Mouse (Mus musculus): ENCODE data around the gene Bola3. TPM values are rescaled to one million over a fixed set of nuclear protein-coding genes. Genes with fewer than 3 reads are reported as not detected.

The Bola3 gene
- polyA plus RNA-seq, 1 experiment from 2014 or later = 117 TPM

DNA sequence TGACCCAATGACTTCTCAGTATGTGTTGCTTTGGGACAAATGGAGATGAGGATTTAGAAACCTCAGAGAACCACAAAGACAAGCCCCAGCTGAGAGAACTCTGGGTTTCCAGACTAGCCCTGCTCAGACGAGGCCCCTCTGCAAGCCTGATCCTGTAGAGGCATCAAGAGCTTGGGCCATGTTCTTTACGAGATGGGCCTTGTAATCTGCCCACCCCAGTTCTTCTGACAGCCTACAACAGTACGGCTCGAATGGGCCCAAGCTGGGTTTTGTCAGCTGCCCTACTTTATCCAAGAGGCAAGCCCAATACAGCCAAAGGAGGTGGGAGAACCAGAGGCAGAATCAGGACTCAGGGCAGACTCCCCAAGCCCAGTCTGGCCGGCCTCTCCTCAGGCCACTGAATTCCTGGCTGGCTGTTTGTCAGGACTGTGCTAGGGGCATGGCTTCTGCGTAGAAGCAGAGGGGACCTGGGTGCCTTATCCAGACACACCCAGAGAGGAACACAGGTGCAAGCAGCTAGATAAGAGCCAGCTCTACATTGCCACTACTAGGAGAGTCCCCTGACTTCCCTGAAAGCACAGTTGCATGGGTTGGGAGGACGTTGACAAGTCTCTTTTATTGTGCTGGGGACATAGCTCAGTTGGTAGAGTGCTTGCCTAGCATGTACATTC lies 2.7 kb downstream of the Bola3 start:
- H3K9ac ChIP-seq (ENCODE audit: low read depth, low read length) = no peak overlapping the region
- 88% methylated on average over 7 of the region's 7 CpGs for WGBS

GRCm38 (mm10) chr6:83352666-83353410 lies 3.9 kb downstream of the Bola3 start:
- H3K4me3 ChIP-seq (ENCODE audit: low read depth, low read length) = no peak overlapping the region
- no peak overlapping the region for H3K27ac ChIP-seq (ENCODE audit: low read depth, low read length)
- no peaks in the 10 kb centered on the region; the same call in 1 of the 2 replicates for H3K4me1 ChIP-seq (replicated peaks; ENCODE audit: control insufficient read depth, insufficient read depth, low read length)
- no peaks in the 10 kb centered on the region for H3K9me3 ChIP-seq (ENCODE audit: control insufficient read depth, low read length)
- DNase-seq (ENCODE audit: low spot score) (no peak), ATAC-seq (ENCODE audit: low FRiP score) (no peak)
- WGBS = 92% methylated on average over 24 of the region's 24 CpGs
- H3K4me2 ChIP-seq (replicated peaks; ENCODE audit: low read depth, low read length) = no peak overlapping the region
- H3K36me3 ChIP-seq (ENCODE audit: control insufficient read depth, insufficient read depth, low read length) = no peaks in the 10 kb centered on the region
- no peaks in the 10 kb centered on the region for H3K27me3 ChIP-seq (ENCODE audit: control insufficient read depth, insufficient read depth, low read length)
- H3K9ac ChIP-seq (ENCODE audit: low read depth, low read length) = no peak overlapping the region

More for the DNA sequence above, 2.7 kb downstream of the Bola3 start:
- H3K9me3 ChIP-seq (ENCODE audit: control insufficient read depth, low read length) = no peaks in the 10 kb centered on the region
- no peak overlapping the region for H3K4me3 ChIP-seq (ENCODE audit: low read depth, low read length)
- H3K36me3 ChIP-seq (ENCODE audit: control insufficient read depth, insufficient read depth, low read length) = no peaks in the 10 kb centered on the region
- ATAC-seq (ENCODE audit: low FRiP score) (no peak), DNase-seq (ENCODE audit: low spot score) (no peak)
- H3K4me2 ChIP-seq (replicated peaks; ENCODE audit: low read depth, low read length) = no peak overlapping the region
- no peaks in the 10 kb centered on the region; the same call in 1 of the 2 replicates for H3K4me1 ChIP-seq (replicated peaks; ENCODE audit: control insufficient read depth, insufficient read depth, low read length)
- H3K27ac ChIP-seq (ENCODE audit: low read depth, low read length) = no peak overlapping the region
- no peaks in the 10 kb centered on the region for H3K27me3 ChIP-seq (ENCODE audit: control insufficient read depth, insufficient read depth, low read length)

- WGBS = 83% methylated on average over 9 of the region's 9 CpGs
- no peak overlapping the region for H3K4me2 ChIP-seq (replicated peaks; ENCODE audit: low read depth, low read length)
- no peaks in the 10 kb centered on the region; the same call in 1 of the 2 replicates for H3K4me1 ChIP-seq (replicated peaks; ENCODE audit: control insufficient read depth, insufficient read depth, low read length)
- H3K9me3 ChIP-seq (ENCODE audit: control insufficient read depth, low read length) = no peaks in the 10 kb centered on the region
- no peak overlapping the region for H3K9ac ChIP-seq (ENCODE audit: low read depth, low read length)
- H3K36me3 ChIP-seq (ENCODE audit: control insufficient read depth, insufficient read depth, low read length) = no peaks in the 10 kb centered on the region
- H3K27ac ChIP-seq (ENCODE audit: low read depth, low read length) = no peak overlapping the region
- no peaks in the 10 kb centered on the region for H3K27me3 ChIP-seq (ENCODE audit: control insufficient read depth, insufficient read depth, low read length)
- ATAC-seq (ENCODE audit: low FRiP score) (no peak), DNase-seq (ENCODE audit: low spot score) (no peak)
- H3K4me3 ChIP-seq (ENCODE audit: low read depth, low read length) = no peak overlapping the region
Observed at GRCm38 (mm10) chr6:83354856-83355781, 6.2 kb downstream of the Bola3 start.

DNA sequence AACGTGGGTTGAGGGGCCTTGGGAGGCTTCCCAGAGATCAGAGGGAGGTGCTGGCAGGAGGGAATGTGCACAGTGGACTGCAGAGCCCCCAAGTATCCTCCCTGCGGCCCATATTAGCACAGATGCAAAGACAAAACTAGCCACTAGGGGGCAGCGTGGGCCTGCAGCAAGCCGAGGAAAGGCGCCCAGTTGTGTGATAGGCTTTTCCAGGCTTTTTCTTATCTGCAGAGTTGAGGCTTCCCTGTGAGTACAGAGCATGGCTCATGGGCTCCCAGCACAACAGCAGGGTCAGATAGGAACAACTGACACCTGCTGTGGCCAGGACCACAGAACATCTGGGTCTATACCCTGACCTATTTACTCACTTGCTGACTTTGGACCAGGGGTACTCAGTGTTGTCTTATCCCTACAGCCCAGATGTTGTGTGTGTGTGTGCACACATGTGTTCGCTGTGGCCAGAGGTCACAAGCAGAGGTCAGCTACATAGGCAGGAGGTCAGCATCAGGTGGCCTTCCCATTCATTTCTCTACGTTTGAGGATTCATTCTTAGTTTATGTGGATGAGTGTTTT lies 7.7 kb downstream of the Bola3 start:
- Histone ChIP-seq H3K9ac (ENCODE audit: low read depth, low read length) (no peak overlapping the region), H3K27me3 (ENCODE audit: control insufficient read depth, insufficient read depth, low read length) (no peaks in the 10 kb centered on the region), H3K9me3 (ENCODE audit: control insufficient read depth, low read length) (no peaks in the 10 kb centered on the region), H3K27ac (ENCODE audit: low read depth, low read length) (no peak overlapping the region), H3K4me3 (ENCODE audit: low read depth, low read length) (no peak overlapping the region), H3K4me1 (replicated peaks; ENCODE audit: control insufficient read depth, insufficient read depth, low read length) (no peaks in the 10 kb centered on the region), H3K36me3 (ENCODE audit: control insufficient read depth, insufficient read depth, low read length) (no peaks in the 10 kb centered on the region), H3K4me2 (replicated peaks; ENCODE audit: low read depth, low read length) (no peak overlapping the region)
- WGBS = 23% methylated on average over 7 of the region's 7 CpGs
- DNase-seq (ENCODE audit: low spot score) (peak; percentile 91), ATAC-seq (ENCODE audit: low FRiP score) (peak; percentile 73; the same call in 1 of the 2 replicates)

DNA sequence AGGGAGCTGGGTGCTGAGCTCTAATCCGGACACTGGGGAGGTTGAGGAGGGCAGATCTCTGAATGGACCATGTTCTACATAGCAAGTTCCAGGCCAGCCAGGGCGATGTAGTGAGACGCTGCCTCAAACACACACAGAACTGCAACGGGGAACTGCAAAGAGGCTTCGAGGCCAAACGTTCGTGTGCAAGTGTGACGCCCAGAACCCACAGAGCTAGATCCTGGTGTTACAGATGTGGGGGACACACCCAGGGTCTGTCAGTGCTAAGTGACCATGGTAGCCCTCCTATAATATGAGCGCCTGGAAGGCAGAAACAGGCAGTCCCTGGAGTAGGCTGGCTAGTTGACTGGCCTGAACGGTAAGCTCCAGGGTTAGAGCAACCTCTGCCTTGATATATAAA lies 8.5 kb downstream of the Bola3 start:
- H3K4me2 ChIP-seq (replicated peaks; ENCODE audit: low read depth, low read length) = no peak overlapping the region
- H3K36me3 ChIP-seq (ENCODE audit: control insufficient read depth, insufficient read depth, low read length) = no peaks in the 10 kb centered on the region
- H3K27ac ChIP-seq (ENCODE audit: low read depth, low read length) = no peak overlapping the region
- WGBS = 92% methylated on average over 10 of the region's 10 CpGs
- no peaks in the 10 kb centered on the region for H3K9me3 ChIP-seq (ENCODE audit: control insufficient read depth, low read length)
- H3K4me1 ChIP-seq (replicated peaks; ENCODE audit: control insufficient read depth, insufficient read depth, low read length) = no peaks in the 10 kb centered on the region
- no peak overlapping the region for H3K4me3 ChIP-seq (ENCODE audit: low read depth, low read length)
- H3K27me3 ChIP-seq (ENCODE audit: control insufficient read depth, insufficient read depth, low read length) = no peaks in the 10 kb centered on the region
- H3K9ac ChIP-seq (ENCODE audit: low read depth, low read length) = no peak overlapping the region
- DNase-seq (ENCODE audit: low spot score) = no peak
- ATAC-seq (ENCODE audit: low FRiP score) = no peak

DNA sequence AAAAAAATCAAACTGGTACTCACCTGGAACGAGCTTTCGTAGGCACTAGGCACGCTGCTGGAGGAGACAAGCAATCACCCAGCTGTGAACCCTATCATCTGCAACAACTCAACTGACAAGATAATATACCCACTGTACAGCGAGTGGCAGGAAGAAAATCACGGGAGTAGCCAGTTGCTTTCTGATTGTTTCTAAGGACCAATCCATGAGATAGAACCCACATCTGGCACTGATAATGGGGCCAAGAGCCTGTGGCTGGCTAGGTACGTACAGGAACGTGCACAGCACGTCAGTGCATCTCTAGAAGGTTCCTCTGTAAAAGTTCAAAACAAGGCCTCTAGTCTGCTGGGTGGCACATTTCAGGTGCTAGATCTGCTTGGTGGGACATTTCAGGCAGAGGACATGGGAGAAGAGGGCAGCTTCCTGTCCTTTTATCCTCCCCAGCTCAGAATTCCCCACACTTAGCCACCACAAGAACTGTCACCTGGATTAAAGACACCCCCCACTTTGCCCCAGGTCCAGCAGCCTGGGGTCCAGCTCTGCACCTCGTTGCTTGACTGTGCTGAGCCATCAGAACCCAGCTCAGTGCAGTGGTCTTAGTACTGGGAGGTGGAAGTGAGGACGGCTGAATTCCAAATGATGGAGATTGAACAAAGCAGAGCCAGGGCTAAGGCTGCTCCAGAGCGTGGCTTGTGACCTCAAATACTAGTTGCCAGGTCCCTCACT lies 12.7 kb downstream of the Bola3 start:
- 90% methylated on average over 11 of the region's 11 CpGs for WGBS
- Histone ChIP-seq H3K36me3 (ENCODE audit: control insufficient read depth, insufficient read depth, low read length) (no peaks in the 10 kb centered on the region; the same call in 1 of the 2 replicates), H3K4me1 (replicated peaks; ENCODE audit: control insufficient read depth, insufficient read depth, low read length) (no peaks in the 10 kb centered on the region), H3K4me2 (replicated peaks; ENCODE audit: low read depth, low read length) (no peak overlapping the region), H3K27ac (ENCODE audit: low read depth, low read length) (no peak overlapping the region), H3K9ac (ENCODE audit: low read depth, low read length) (no peak overlapping the region), H3K27me3 (ENCODE audit: control insufficient read depth, insufficient read depth, low read length) (no peaks in the 10 kb centered on the region), H3K4me3 (ENCODE audit: low read depth, low read length) (no peak overlapping the region), H3K9me3 (ENCODE audit: control insufficient read depth, low read length) (no peaks in the 10 kb centered on the region)
- DNase-seq (ENCODE audit: low spot score) = no peak
- no peak for ATAC-seq (ENCODE audit: low FRiP score)

GRCm38 (mm10) chr6:83363075-83363474 lies 14.1 kb downstream of the Bola3 start:
- H3K9me3 ChIP-seq (ENCODE audit: control insufficient read depth, low read length) = no peaks in the 10 kb centered on the region
- H3K36me3 ChIP-seq (ENCODE audit: control insufficient read depth, insufficient read depth, low read length) = peaks cover 5% of the 10 kb centered on the region; the same call in 1 of the 2 replicates
- no peak overlapping the region for H3K4me3 ChIP-seq (ENCODE audit: low read depth, low read length)
- no peaks in the 10 kb centered on the region for H3K27me3 ChIP-seq (ENCODE audit: control insufficient read depth, insufficient read depth, low read length)
- no peaks in the 10 kb centered on the region for H3K4me1 ChIP-seq (replicated peaks; ENCODE audit: control insufficient read depth, insufficient read depth, low read length)
- DNase-seq (ENCODE audit: low spot score) (no peak), ATAC-seq (ENCODE audit: low FRiP score) (no peak)
- no peak overlapping the region for H3K4me2 ChIP-seq (replicated peaks; ENCODE audit: low read depth, low read length)
- WGBS = 95% methylated on average over 12 of the region's 12 CpGs
- H3K27ac ChIP-seq (ENCODE audit: low read depth, low read length) = no peak overlapping the region
- no peak overlapping the region for H3K9ac ChIP-seq (ENCODE audit: low read depth, low read length)

Measured in hindbrain, embryonic 11.5 days (tissue).